Mouse (Mus musculus): ENCODE measurements at regions not wholly inside any gene's neighbourhood (a gene's known extent, or its start where the extent isn't known, plus 50 kb on each side); places are given as distances from the start of the nearest gene placed in this dataset.

- no peak for DNase-seq (ENCODE audit: low spot score in 2 of 2)
These were observed 210.7 kb downstream of the Gm26897 start for GRCm38 (mm10) chr5:111944273-111944971.

GRCm38 (mm10) chr5:111944972-111945285, 211.2 kb downstream of the Gm26897 start:
- no peak for DNase-seq (ENCODE audit: low spot score in 2 of 2)

GRCm38 (mm10) chr5:111946281-111946680, 212.6 kb downstream of the Gm26897 start:
- no peak for DNase-seq (ENCODE audit: low spot score in 2 of 2)

GRCm38 (mm10) chr5:111957698-111958097, 224.0 kb downstream of the Gm26897 start:
- DNase-seq (ENCODE audit: low spot score in 2 of 2): no peak

GRCm38 (mm10) chr5:111958226-111958625, 224.5 kb downstream of the Gm26897 start:
- DNase-seq (ENCODE audit: low spot score in 2 of 2): peak in 1 of 2 experiments; percentile 34

GRCm38 (mm10) chr5:111965311-111965710, 231.6 kb downstream of the Gm26897 start:
- no peak for DNase-seq (ENCODE audit: low spot score in 2 of 2)

- no peak for DNase-seq (ENCODE audit: low spot score in 2 of 2)
These were observed 234.4 kb downstream of the Gm26897 start for GRCm38 (mm10) chr5:111968121-111968520.

- no peak for DNase-seq (ENCODE audit: low spot score in 2 of 2)
These were observed 235.0 kb downstream of the Gm26897 start for GRCm38 (mm10) chr5:111968701-111969100.

GRCm38 (mm10) chr5:111971193-111971592, 237.5 kb downstream of the Gm26897 start:
- DNase-seq (ENCODE audit: low spot score in 2 of 2): no peak

GRCm38 (mm10) chr5:111971952-111972351, 238.2 kb downstream of the Gm26897 start:
- peak in 1 of 2 experiments; percentile 29 for DNase-seq (ENCODE audit: low spot score in 2 of 2)

GRCm38 (mm10) chr5:111975686-111976085, 242.0 kb downstream of the Gm26897 start:
- no peak for DNase-seq (ENCODE audit: low spot score in 2 of 2)

- DNase-seq (ENCODE audit: low spot score in 2 of 2): no peak
These were observed 245.9 kb downstream of the Gm26897 start for GRCm38 (mm10) chr5:111979601-111980000.

- no peak for DNase-seq (ENCODE audit: low spot score in 2 of 2)
These were observed 248.4 kb downstream of the Gm26897 start for GRCm38 (mm10) chr5:111982106-111982505.

GRCm38 (mm10) chr5:111985997-111986396, 252.3 kb downstream of the Gm26897 start:
- DNase-seq (ENCODE audit: low spot score in 2 of 2): no peak

- no peak for DNase-seq (ENCODE audit: low spot score in 2 of 2)
These were observed 253.3 kb downstream of the Gm26897 start for GRCm38 (mm10) chr5:111987036-111987435.

- DNase-seq (ENCODE audit: low spot score in 2 of 2): no peak
These were observed 258.1 kb downstream of the Gm26897 start for GRCm38 (mm10) chr5:111991805-111992204.

GRCm38 (mm10) chr5:111993221-111993620, 259.1 kb downstream of the Cryba4 start:
- DNase-seq (ENCODE audit: low spot score in 2 of 2): no peak

- DNase-seq (ENCODE audit: low spot score in 2 of 2): no peak
These were observed 258.4 kb downstream of the Cryba4 start for GRCm38 (mm10) chr5:111993930-111994329.

- no peak for DNase-seq (ENCODE audit: low spot score in 2 of 2)
These were observed 255.5 kb downstream of the Cryba4 start for GRCm38 (mm10) chr5:111996806-111997205.

- DNase-seq (ENCODE audit: low spot score in 2 of 2): peak in 1 of 2 experiments; percentile 8
These were observed 250.3 kb downstream of the Cryba4 start for GRCm38 (mm10) chr5:112001742-112002701.

- no peak for DNase-seq (ENCODE audit: low spot score in 2 of 2)
These were observed 249.3 kb downstream of the Cryba4 start for GRCm38 (mm10) chr5:112002856-112003660.

All from layer of hippocampus, postnatal 14 days (tissue).